Mouse (Mus musculus) MEL (cell line): ENCODE results near the gene Gm49403. TPM values are rescaled to one million over a fixed set of nuclear protein-coding genes. Genes with fewer than 3 reads are reported as not detected.

Experiments
- polyA plus RNA-seq, 2 experiments: library from polyadenylated mRNA; stranded (reverse) in 1 of 2; unstranded in 1 of 2; fragments of >175 nt in 1 of 2; fragments of >200 nt in 1 of 2; gene quantifications; 2 replicates each; pipeline versions ENCODE4 v1.2.1 to v1.2.4; 2012; ENCODE audit warnings: low replicate concordance in 2 of 2, low read depth in 1 of 2; ENCODE audit not compliant: insufficient read length in 2 of 2, insufficient read depth in 1 of 2, missing spikeins in 1 of 2
- total RNA-seq: library from RNA; depleted of rRNA; stranded (reverse); fragments of 300-350 nt; gene quantifications from 2 replicates; pipeline ENCODE4 v1.2.3, GENCODE M21; 2012; rRNA removed

Gm49403 gene
- total and polyA plus RNA-seq, 3 experiments = not detected

Other genes starting within 250 kb of the Gm49403 start
Only the 30 nearest of the 32 such genes appear.
- gene Slc3a2, start 160.6 kb upstream of the Gm49403 start, total RNA-seq = 164 and 253 TPM in 2 replicates
- 100 to 1,000 TPM; 428 to 670 TPM for gene Slc3a2, start 160.6 kb upstream of the Gm49403 start, polyA plus RNA-seq
- gene Wdr74, start 148.1 kb upstream of the Gm49403 start, total RNA-seq = 158 and 208 TPM in 2 replicates
- 100 to 1,000 TPM; 208 to 803 TPM for gene Wdr74, start 148.1 kb upstream of the Gm49403 start, polyA plus RNA-seq
- 3.0 and 3.3 TPM in 2 replicates for gene 1700092M07Rik, start 143.2 kb upstream of the Gm49403 start, total RNA-seq
- 1 to 10 TPM in 1 of 2 experiments, not detected in 1; 4.3 TPM for gene 1700092M07Rik, start 143.2 kb upstream of the Gm49403 start, polyA plus RNA-seq
- gene Stx5a, start 142.5 kb upstream of the Gm49403 start, total RNA-seq = 27.5 and 28.7 TPM in 2 replicates
- 10 to 100 TPM in 1 of 2 experiments, not detected in 1; 50.0 TPM for gene Stx5a, start 142.5 kb upstream of the Gm49403 start, polyA plus RNA-seq
- 107 and 122 TPM in 2 replicates for gene Nxf1, start 126.9 kb upstream of the Gm49403 start, total RNA-seq
- gene Nxf1, start 126.9 kb upstream of the Gm49403 start, polyA plus RNA-seq = 100 to 1,000 TPM; 231 to 296 TPM
- gene Tmem223, start 112.9 kb upstream of the Gm49403 start, total RNA-seq = 7.5 and 7.8 TPM in 2 replicates
- gene Tmem223, start 112.9 kb upstream of the Gm49403 start, polyA plus RNA-seq = 10 to 100 TPM in 1 of 2 experiments, not detected in 1; 23.2 TPM
- gene Tmem179b, start 109.5 kb upstream of the Gm49403 start, total RNA-seq = 49.2 and 60.0 TPM in 2 replicates
- 100 to 1,000 TPM in 1 of 2 experiments, not detected in 1; 101 TPM for gene Tmem179b, start 109.5 kb upstream of the Gm49403 start, polyA plus RNA-seq
- 15.3 and 18.3 TPM in 2 replicates for gene Taf6l, start 97.5 kb upstream of the Gm49403 start, total RNA-seq
- 10 to 100 TPM in 1 of 2 experiments, not detected in 1; 25.5 TPM for gene Taf6l, start 97.5 kb upstream of the Gm49403 start, polyA plus RNA-seq
- 165 and 188 TPM in 2 replicates for gene Polr2g, start 85.4 kb upstream of the Gm49403 start, total RNA-seq
- 100 to 1,000 TPM in 1 of 2 experiments, not detected in 1; 181 TPM for gene Polr2g, start 85.4 kb upstream of the Gm49403 start, polyA plus RNA-seq
- 2.6 and 2.9 TPM in 2 replicates for gene Zbtb3, start 81.4 kb upstream of the Gm49403 start, total RNA-seq
- 1 to 10 TPM in 1 of 2 experiments, not detected in 1; 2.4 TPM for gene Zbtb3, start 81.4 kb upstream of the Gm49403 start, polyA plus RNA-seq
- 22.9 and 24.2 TPM in 2 replicates for gene Ttc9c, start 64.6 kb upstream of the Gm49403 start, total RNA-seq
- 10 to 100 TPM in 1 of 2 experiments, not detected in 1; 29.8 TPM for gene Ttc9c, start 64.6 kb upstream of the Gm49403 start, polyA plus RNA-seq
- gene Hnrnpul2, start 63.9 kb upstream of the Gm49403 start, total RNA-seq = 39.4 and 44.6 TPM in 2 replicates
- 100 to 1,000 TPM; 106 to 174 TPM for gene Hnrnpul2, start 63.9 kb upstream of the Gm49403 start, polyA plus RNA-seq
- gene AC129217.1, start 54.2 kb upstream of the Gm49403 start, total RNA-seq = 0.23 TPM in 1 of 2 replicates, not detected in the other
- gene AC129217.1, start 54.2 kb upstream of the Gm49403 start, polyA plus RNA-seq = 10 to 100 TPM in 1 of 2 experiments, not detected in 1; 53.4 TPM
- 26.0 and 29.5 TPM in 2 replicates for gene Bscl2, start 46.5 kb upstream of the Gm49403 start, total RNA-seq
- gene Bscl2, start 46.5 kb upstream of the Gm49403 start, polyA plus RNA-seq = 10 to 100 TPM in 1 of 2 experiments, not detected in 1; 51.3 TPM
- gene Gng3, start 44.7 kb upstream of the Gm49403 start, total RNA-seq = 0.15 and 0.29 TPM in 2 replicates
- 1 to 10 TPM in 1 of 2 experiments, not detected in 1; 2.5 TPM for gene Gng3, start 44.7 kb upstream of the Gm49403 start, polyA plus RNA-seq
- gene Lrrn4cl, start 33.2 kb upstream of the Gm49403 start, total RNA-seq = 0.15 and 0.26 TPM in 2 replicates
- under 1 TPM in 1 of 2 experiments, not detected in 1; 0.54 TPM for gene Lrrn4cl, start 33.2 kb upstream of the Gm49403 start, polyA plus RNA-seq
- 179 and 187 TPM in 2 replicates for gene Ubxn1, start 12.4 kb upstream of the Gm49403 start, total RNA-seq
- gene Ubxn1, start 12.4 kb upstream of the Gm49403 start, polyA plus RNA-seq = 100 to 1,000 TPM in 1 of 2 experiments, not detected in 1; 366 TPM
- gene Uqcc3, start 3.0 kb upstream of the Gm49403 start, total RNA-seq = 46.3 and 49.4 TPM in 2 replicates
- gene Uqcc3, start 3.0 kb upstream of the Gm49403 start, polyA plus RNA-seq = 10 to 100 TPM in 1 of 2 experiments, not detected in 1; 55.0 TPM
- gene Lbhd1, start 198 bp upstream of the Gm49403 start, total RNA-seq = 10.3 and 15.5 TPM in 2 replicates
- 100 to 1,000 TPM in 1 of 2 experiments, 10 to 100 TPM in 1; 46.5 to 123 TPM for gene Lbhd1, start 198 bp upstream of the Gm49403 start, polyA plus RNA-seq
- gene 1810009A15Rik, start 4.9 kb downstream of the Gm49403 start, total RNA-seq = 171 and 184 TPM in 2 replicates
- gene 1810009A15Rik, start 4.9 kb downstream of the Gm49403 start, polyA plus RNA-seq = 100 to 1,000 TPM in 1 of 2 experiments, not detected in 1; 189 TPM
- gene Gm49416, start 5.0 kb downstream of the Gm49403 start, total RNA-seq = 0.77 TPM in 1 of 2 replicates, not detected in the other
- gene Gm49416, start 5.0 kb downstream of the Gm49403 start, polyA plus RNA-seq = 10 to 100 TPM in 1 of 2 experiments, not detected in 1; 31.2 TPM
- 38.1 and 43.9 TPM in 2 replicates for gene Ints5, start 9.1 kb downstream of the Gm49403 start, total RNA-seq
- 10 to 100 TPM in 1 of 2 experiments, not detected in 1; 51.5 TPM for gene Ints5, start 9.1 kb downstream of the Gm49403 start, polyA plus RNA-seq
- 104 and 122 TPM in 2 replicates for gene Ganab, start 14.1 kb downstream of the Gm49403 start, total RNA-seq
- 100 to 1,000 TPM in 1 of 2 experiments, not detected in 1; 123 TPM for gene Ganab, start 14.1 kb downstream of the Gm49403 start, polyA plus RNA-seq
- gene B3gat3, start 36.4 kb downstream of the Gm49403 start, total RNA-seq = 21.0 and 26.2 TPM in 2 replicates
- 10 to 100 TPM in 1 of 2 experiments, not detected in 1; 35.4 TPM for gene B3gat3, start 36.4 kb downstream of the Gm49403 start, polyA plus RNA-seq
- 1.6 and 4.1 TPM in 2 replicates for gene Rom1, start 45.4 kb downstream of the Gm49403 start, total RNA-seq
- 1 to 10 TPM in 1 of 2 experiments, not detected in 1; 3.1 TPM for gene Rom1, start 45.4 kb downstream of the Gm49403 start, polyA plus RNA-seq
- 13.0 and 16.6 TPM in 2 replicates for gene Eml3, start 45.6 kb downstream of the Gm49403 start, total RNA-seq
- 10 to 100 TPM in 1 of 2 experiments, not detected in 1; 23.4 TPM for gene Eml3, start 45.6 kb downstream of the Gm49403 start, polyA plus RNA-seq
- gene Mta2, start 57.9 kb downstream of the Gm49403 start, total RNA-seq = 150 and 171 TPM in 2 replicates
- gene Mta2, start 57.9 kb downstream of the Gm49403 start, polyA plus RNA-seq = 100 to 1,000 TPM; 116 to 167 TPM
- gene Tut1, start 69.9 kb downstream of the Gm49403 start, total RNA-seq = 54.6 and 54.9 TPM in 2 replicates
- gene Tut1, start 69.9 kb downstream of the Gm49403 start, polyA plus RNA-seq = 10 to 100 TPM in 1 of 2 experiments, not detected in 1; 68.2 TPM
- gene Eef1g, start 83.1 kb downstream of the Gm49403 start, total RNA-seq = 1,362 and 1,397 TPM in 2 replicates
- 1,000 to 10,000 TPM; 1,691 to 1,817 TPM for gene Eef1g, start 83.1 kb downstream of the Gm49403 start, polyA plus RNA-seq
- gene Ahnak, start 105.4 kb downstream of the Gm49403 start, total RNA-seq = 1.2 and 1.3 TPM in 2 replicates
- gene Ahnak, start 105.4 kb downstream of the Gm49403 start, polyA plus RNA-seq = 1 to 10 TPM in 1 of 2 experiments, not detected in 1; 2.2 TPM